Mouse (Mus musculus) embryonic facial prominence, embryonic 15.5 days (tissue): ENCODE data around the gene Stpg4. TPM values are rescaled to one million over a fixed set of nuclear protein-coding genes. Genes with fewer than 3 reads are reported as not detected.
A peak's percentile ranks its signal among the peaks of the same experiment; 100 is the strongest.

Experiments
- ATAC-seq: fragments of 200-750 bp; cut with Nextera tagmentation; 2 replicates; pipeline ENCODE4 v1.8.0; 2017; ENCODE audit warnings: low read depth, moderate TSS enrichment; ENCODE audit not compliant: insufficient number of reproducible peaks, low FRiP score, low TSS enrichment
- H3K27ac ChIP-seq: fragments of 300-500 bp; sonication (generic); replicated peaks from 2 replicates; pipeline ENCODE4 v1.5.1; 2015; ENCODE audit warnings: mild to moderate bottlenecking, inconsistent platforms
- H3K27me3 ChIP-seq: fragments of 300-500 bp; sonication (generic); 2 replicates; pipeline ENCODE4 v1.6.1; 2015; ENCODE audit warnings: inconsistent platforms
- H3K36me3 ChIP-seq: fragments of 300-500 bp; sonication (generic); 2 replicates; pipeline ENCODE4 v1.6.1; 2015; ENCODE audit warnings: mild to moderate bottlenecking, inconsistent platforms
- H3K4me1 ChIP-seq: fragments of 300-500 bp; sonication (generic); 2 replicates; pipeline ENCODE4 v1.6.1; 2015; ENCODE audit warnings: inconsistent platforms
- H3K4me2 ChIP-seq: fragments of 300-500 bp; sonication (generic); replicated peaks from 2 replicates; pipeline ENCODE4 v1.6.1; 2015; ENCODE audit warnings: mild to moderate bottlenecking, inconsistent platforms
- H3K4me3 ChIP-seq: fragments of 300-500 bp; sonication (generic); replicated peaks from 2 replicates; pipeline ENCODE4 v1.5.1; 2015; ENCODE audit warnings: mild to moderate bottlenecking, inconsistent platforms
- H3K9ac ChIP-seq: fragments of 300-500 bp; sonication (generic); 2 replicates; pipeline ENCODE4 v1.6.1; 2015; ENCODE audit warnings: inconsistent platforms
- H3K9me3 ChIP-seq: fragments of 300-500 bp; sonication (generic); replicated peaks from 2 replicates; pipeline ENCODE4 v1.6.1; 2016; ENCODE audit warnings: inconsistent platforms
- WGBS: fragments of 180-500 bp; shearing (Covaris S2); methylation state at CpG from one replicate; pipeline ENCODE4 v1.1.7; 2015; 5-methylcytosine and 5-hydroxymethylcytosine counted together
- polyA plus RNA-seq: library from polyadenylated mRNA; unstranded; fragments of >200 nt; fragmentation: Nextera tagmentation; extraction: Ambion mirVana; gene quantifications from 2 replicates; pipeline ENCODE4 v1.2.1, GENCODE M21; 2015

The Stpg4 gene
- polyA plus RNA-seq, 1 experiment from 2014 or later: not detected

- Histone ChIP-seq H3K27me3 (no peaks in the 10 kb centered on the region), H3K4me1 (peaks cover 22% of the 10 kb centered on the region), H3K4me3 (peak overlapping the region; percentile 95), H3K27ac (peak overlapping the region; percentile 96), H3K9me3 (no peaks in the 10 kb centered on the region), H3K36me3 (no peaks in the 10 kb centered on the region), H3K9ac (peak overlapping the region; percentile 96), H3K4me2 (peak overlapping the region; percentile 61)
- WGBS: under 1% methylated on average over 82 of the region's 86 CpGs
- peak; percentile 77 for ATAC-seq
These were observed 18.6 kb upstream of the Stpg4 start for GRCm38 (mm10) chr17:87445917-87446766.

DNA sequence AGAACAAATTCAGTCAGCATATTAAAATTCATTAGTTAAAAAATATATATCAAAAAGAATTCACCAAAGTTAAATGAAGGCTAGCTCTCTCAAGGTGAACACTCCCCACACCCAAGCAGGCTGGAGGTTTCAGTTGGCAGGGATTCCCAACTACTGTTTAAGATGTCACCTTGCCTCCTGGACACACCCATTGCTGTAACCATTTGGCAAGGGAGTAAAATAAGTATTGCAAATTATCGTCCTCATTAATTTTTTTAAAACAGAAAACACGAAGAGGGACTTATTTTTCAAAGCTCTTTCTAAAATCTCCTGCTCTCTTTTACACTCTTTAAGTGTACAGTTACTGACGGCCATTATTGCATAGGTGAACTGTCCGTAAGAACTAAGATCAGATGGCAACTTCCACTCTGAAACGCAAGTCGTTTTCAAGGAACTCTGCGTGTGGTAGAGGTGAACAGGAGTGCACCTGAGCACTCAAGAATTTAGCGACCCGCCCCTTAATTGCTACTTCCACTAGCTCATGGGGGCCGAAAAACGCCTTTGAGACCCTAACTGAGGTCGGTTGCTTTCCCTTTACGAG lies 17.9 kb upstream of the Stpg4 start:
- Histone ChIP-seq H3K9ac (peak overlapping the region; percentile 96), H3K4me3 (peak overlapping the region; percentile 95), H3K4me2 (peak overlapping the region; percentile 61), H3K27ac (peak overlapping the region; percentile 96), H3K36me3 (no peaks in the 10 kb centered on the region), H3K27me3 (no peaks in the 10 kb centered on the region), H3K9me3 (no peaks in the 10 kb centered on the region), H3K4me1 (peaks cover 22% of the 10 kb centered on the region)
- ATAC-seq: no peak
- WGBS: under 1% methylated on average over 13 of the region's 13 CpGs

GRCm38 (mm10) chr17:87444763-87445162 lies 17.2 kb upstream of the Stpg4 start:
- Histone ChIP-seq H3K9me3 (no peaks in the 10 kb centered on the region), H3K36me3 (no peaks in the 10 kb centered on the region), H3K4me2 (peak overlapping the region; percentile 44), H3K27me3 (no peaks in the 10 kb centered on the region), H3K9ac (no peak overlapping the region), H3K27ac (no peak overlapping the region), H3K4me1 (peaks cover 22% of the 10 kb centered on the region), H3K4me3 (peak overlapping the region; percentile 28)
- WGBS: 43% methylated on average over 4 of the region's 4 CpGs
- no peak for ATAC-seq

GRCm38 (mm10) chr17:87441537-87441936 lies 14.0 kb upstream of the Stpg4 start:
- no peaks in the 10 kb centered on the region for H3K36me3 ChIP-seq
- no peak for ATAC-seq
- H3K4me2 ChIP-seq: no peak overlapping the region
- whole genome bisulfite sequencing: 67% methylated on average over 2 of the region's 2 CpGs
- no peaks in the 10 kb centered on the region for H3K9me3 ChIP-seq
- H3K9ac ChIP-seq: no peak overlapping the region
- no peaks in the 10 kb centered on the region for H3K27me3 ChIP-seq
- H3K27ac ChIP-seq: no peak overlapping the region
- no peak overlapping the region for H3K4me3 ChIP-seq
- peaks cover 22% of the 10 kb centered on the region for H3K4me1 ChIP-seq

DNA sequence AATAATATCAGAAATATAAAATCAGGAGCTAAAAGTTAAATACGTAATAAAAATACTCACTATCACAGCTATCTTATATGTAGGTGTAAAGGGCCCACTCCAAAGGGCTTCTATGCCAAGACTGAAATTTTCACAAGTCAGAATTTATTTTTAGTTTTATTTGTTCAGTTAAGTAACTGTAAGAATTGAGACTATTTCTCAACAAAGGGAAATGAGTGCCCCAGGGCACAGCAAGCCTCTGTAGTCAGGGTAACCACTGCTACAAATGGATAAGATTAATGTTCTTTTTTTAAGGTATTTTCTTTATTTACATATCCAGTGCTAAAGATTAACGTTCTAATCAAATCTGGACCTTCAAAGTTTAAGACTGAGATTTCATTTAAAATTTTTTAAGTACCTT lies 11.9 kb upstream of the Stpg4 start:
- peaks cover 17% of the 10 kb centered on the region for H3K4me1 ChIP-seq
- peaks cover 13% of the 10 kb centered on the region for H3K36me3 ChIP-seq
- WGBS: 81% methylated on average over 2 of the region's 2 CpGs
- H3K9me3 ChIP-seq: no peaks in the 10 kb centered on the region
- H3K4me2 ChIP-seq: no peak overlapping the region
- H3K27me3 ChIP-seq: no peaks in the 10 kb centered on the region
- no peak overlapping the region for H3K9ac ChIP-seq
- H3K27ac ChIP-seq: no peak overlapping the region
- no peak for ATAC-seq
- no peak overlapping the region for H3K4me3 ChIP-seq

DNA sequence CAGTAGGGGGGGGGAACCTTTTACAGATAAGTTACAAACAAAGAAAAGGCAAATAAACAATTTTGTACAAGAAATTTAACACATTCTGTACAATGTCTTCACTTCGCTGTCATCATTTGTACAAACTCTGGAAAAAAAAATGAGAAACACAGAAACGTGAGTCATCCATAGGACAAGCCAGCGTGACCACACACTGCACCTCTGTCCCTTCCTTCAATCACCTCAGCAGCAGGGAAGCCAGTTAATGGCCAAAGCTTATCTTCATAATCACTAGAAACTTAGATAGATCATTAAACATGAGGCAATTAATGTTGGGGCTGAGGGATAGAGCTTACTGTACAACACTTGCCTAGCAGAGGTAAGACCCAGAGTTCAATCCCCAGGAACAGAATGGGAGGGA lies 6.4 kb upstream of the Stpg4 start:
- WGBS: 87% methylated on average over 3 of the region's 3 CpGs
- Histone ChIP-seq H3K9ac (no peak overlapping the region), H3K9me3 (no peaks in the 10 kb centered on the region), H3K4me2 (no peak overlapping the region), H3K4me3 (no peak overlapping the region), H3K36me3 (peaks cover 55% of the 10 kb centered on the region), H3K27ac (no peak overlapping the region), H3K4me1 (no peaks in the 10 kb centered on the region), H3K27me3 (no peaks in the 10 kb centered on the region)
- no peak for ATAC-seq

GRCm38 (mm10) chr17:87432743-87433142 lies 5.2 kb upstream of the Stpg4 start:
- no peaks in the 10 kb centered on the region for H3K4me1 ChIP-seq
- H3K9me3 ChIP-seq: no peaks in the 10 kb centered on the region
- ATAC-seq: no peak
- H3K9ac ChIP-seq: no peak overlapping the region
- H3K27me3 ChIP-seq: no peaks in the 10 kb centered on the region
- peaks cover 55% of the 10 kb centered on the region for H3K36me3 ChIP-seq
- no peak overlapping the region for H3K27ac ChIP-seq
- WGBS: 97% methylated on average over 5 of the region's 5 CpGs
- no peak overlapping the region for H3K4me2 ChIP-seq
- no peak overlapping the region for H3K4me3 ChIP-seq

DNA sequence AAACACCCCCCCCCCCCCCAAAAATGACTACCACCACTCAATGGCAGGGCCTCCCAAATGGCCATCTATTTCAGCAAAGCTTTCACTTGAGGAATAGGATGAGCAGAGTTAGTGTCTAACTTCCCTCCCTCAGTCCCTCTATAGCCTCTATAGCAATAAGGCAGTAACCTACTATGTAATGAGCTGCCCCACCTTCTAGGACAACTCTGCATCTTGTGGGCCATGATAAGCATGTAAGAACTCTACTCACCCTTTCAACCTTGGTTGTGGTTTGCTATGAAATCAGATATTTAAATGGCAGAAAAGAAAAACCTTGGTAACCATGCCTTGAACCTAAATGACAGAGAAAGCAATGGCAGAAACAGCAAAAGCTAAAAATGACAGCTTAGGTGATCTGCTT lies 4.8 kb upstream of the Stpg4 start:
- H3K27me3 ChIP-seq: no peaks in the 10 kb centered on the region
- H3K4me3 ChIP-seq: no peak overlapping the region
- H3K36me3 ChIP-seq: peaks cover 55% of the 10 kb centered on the region
- H3K9ac ChIP-seq: no peak overlapping the region
- no peak overlapping the region for H3K27ac ChIP-seq
- H3K9me3 ChIP-seq: no peaks in the 10 kb centered on the region
- no peak overlapping the region for H3K4me2 ChIP-seq
- H3K4me1 ChIP-seq: 0 out of 2 replicates have a peak, but pooled peaks cover 4% of the 10 kb centered on the region
- ATAC-seq: no peak

GRCm38 (mm10) chr17:87429431-87429830 lies 1.9 kb upstream of the Stpg4 start:
- Histone ChIP-seq H3K27ac (no peak overlapping the region), H3K4me1 (0 out of 2 replicates have a peak, but pooled peaks cover 4% of the 10 kb centered on the region), H3K27me3 (no peaks in the 10 kb centered on the region), H3K9me3 (no peaks in the 10 kb centered on the region), H3K9ac (no peak overlapping the region), H3K4me2 (no peak overlapping the region), H3K36me3 (peaks cover 41% of the 10 kb centered on the region), H3K4me3 (no peak overlapping the region)
- 53% methylated on average over 3 of the region's 3 CpGs for WGBS
- ATAC-seq: no peak

- no peak overlapping the region for H3K27ac ChIP-seq
- no peaks in the 10 kb centered on the region for H3K27me3 ChIP-seq
- H3K4me1 ChIP-seq: no peaks in the 10 kb centered on the region
- no peaks in the 10 kb centered on the region for H3K9me3 ChIP-seq
- H3K36me3 ChIP-seq: no peaks in the 10 kb centered on the region
- no peak for ATAC-seq
- no peak overlapping the region for H3K4me3 ChIP-seq
- no peak overlapping the region for H3K4me2 ChIP-seq
- H3K9ac ChIP-seq: no peak overlapping the region
- WGBS: 70% methylated on average over 7 of the region's 7 CpGs
These were observed 9.5 kb downstream of the Stpg4 start for GRCm38 (mm10) chr17:87418082-87418481.

DNA sequence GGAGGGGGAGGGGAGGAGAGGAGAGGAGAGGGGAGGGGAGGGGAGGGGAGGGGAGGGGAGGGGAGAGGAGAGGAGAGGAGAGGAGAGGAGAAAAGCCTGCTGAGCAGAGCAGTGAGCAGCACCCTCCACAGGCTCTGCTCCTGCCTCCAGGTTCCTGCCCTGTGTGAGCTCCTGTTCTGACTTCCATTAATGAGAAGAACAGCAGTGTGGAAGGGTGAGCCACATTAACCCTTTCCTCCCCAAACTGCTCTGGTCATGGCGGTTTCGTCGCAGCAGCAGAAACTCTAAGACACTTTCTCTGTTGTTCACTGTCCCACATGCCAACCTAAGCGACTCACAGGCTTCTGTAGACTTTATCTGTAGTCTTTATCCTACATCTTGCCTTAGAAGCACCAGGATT lies 20.9 kb downstream of the Stpg4 start:
- 79% methylated on average over 4 of the region's 4 CpGs for WGBS
- no peak for ATAC-seq
- Histone ChIP-seq H3K27me3 (no peaks in the 10 kb centered on the region), H3K27ac (no peak overlapping the region), H3K9me3 (no peaks in the 10 kb centered on the region), H3K36me3 (no peaks in the 10 kb centered on the region), H3K9ac (no peak overlapping the region), H3K4me3 (no peak overlapping the region), H3K4me2 (no peak overlapping the region), H3K4me1 (0 out of 2 replicates have a peak, but pooled peaks cover 6% of the 10 kb centered on the region)
